Mouse (Mus musculus): ENCODE measurements around the gene Avpr1b.
"Not testable (repeated sequence)": the region's sequence is repeated elsewhere in the genome, so short reads cannot be mapped to it uniquely, and the experiment has no call there.

Gene Avpr1b

DNA sequence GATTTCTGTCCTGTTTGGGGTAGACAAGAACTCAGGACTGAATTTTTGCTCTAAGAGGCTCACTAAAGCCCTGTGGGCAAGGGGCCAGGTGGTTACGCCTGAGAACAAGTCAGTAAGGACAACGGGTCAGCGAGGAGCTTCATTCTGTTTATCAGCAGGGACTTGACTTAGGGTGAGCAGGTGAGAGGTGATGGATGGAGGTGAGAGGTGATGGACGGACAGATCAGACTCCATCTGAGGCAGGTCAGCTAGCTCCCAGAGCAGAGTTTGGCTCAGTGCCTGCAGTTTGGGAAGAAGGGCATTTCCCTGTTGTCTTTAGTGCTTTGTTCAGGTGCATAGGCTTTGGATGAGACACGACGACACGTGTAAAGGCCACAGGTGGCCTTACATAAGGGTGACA is 20.3 kb downstream of the Avpr1b start:
- no peak for DNase-seq (ENCODE audit: low spot score)

GRCm38 (mm10) chr1:131623644-131624043 is 24.6 kb downstream of the Avpr1b start:
- DNase-seq (ENCODE audit: low spot score) = no peak

GRCm38 (mm10) chr1:131624175-131624835 is 25.3 kb downstream of the Avpr1b start:
- no peak for DNase-seq (ENCODE audit: low spot score)

- DNase-seq (ENCODE audit: low spot score) = no peak
Observed at GRCm38 (mm10) chr1:131626200-131626599, 27.2 kb downstream of the Avpr1b start.

- DNase-seq (ENCODE audit: low spot score) = not testable (repeated sequence)
Observed at GRCm38 (mm10) chr1:131632216-131632615, 33.2 kb downstream of the Avpr1b start.

- DNase-seq (ENCODE audit: low spot score) = no peak
Observed at GRCm38 (mm10) chr1:131634495-131634894, 35.5 kb downstream of the Avpr1b start.

GRCm38 (mm10) chr1:131637791-131638540 is 38.9 kb downstream of the Avpr1b start, which contains the start of gene Ctse:
TSS of gene Ctse (plus strand) at chr1:131638306.
- DNase-seq (ENCODE audit: low spot score) = peak; percentile 86

DNA sequence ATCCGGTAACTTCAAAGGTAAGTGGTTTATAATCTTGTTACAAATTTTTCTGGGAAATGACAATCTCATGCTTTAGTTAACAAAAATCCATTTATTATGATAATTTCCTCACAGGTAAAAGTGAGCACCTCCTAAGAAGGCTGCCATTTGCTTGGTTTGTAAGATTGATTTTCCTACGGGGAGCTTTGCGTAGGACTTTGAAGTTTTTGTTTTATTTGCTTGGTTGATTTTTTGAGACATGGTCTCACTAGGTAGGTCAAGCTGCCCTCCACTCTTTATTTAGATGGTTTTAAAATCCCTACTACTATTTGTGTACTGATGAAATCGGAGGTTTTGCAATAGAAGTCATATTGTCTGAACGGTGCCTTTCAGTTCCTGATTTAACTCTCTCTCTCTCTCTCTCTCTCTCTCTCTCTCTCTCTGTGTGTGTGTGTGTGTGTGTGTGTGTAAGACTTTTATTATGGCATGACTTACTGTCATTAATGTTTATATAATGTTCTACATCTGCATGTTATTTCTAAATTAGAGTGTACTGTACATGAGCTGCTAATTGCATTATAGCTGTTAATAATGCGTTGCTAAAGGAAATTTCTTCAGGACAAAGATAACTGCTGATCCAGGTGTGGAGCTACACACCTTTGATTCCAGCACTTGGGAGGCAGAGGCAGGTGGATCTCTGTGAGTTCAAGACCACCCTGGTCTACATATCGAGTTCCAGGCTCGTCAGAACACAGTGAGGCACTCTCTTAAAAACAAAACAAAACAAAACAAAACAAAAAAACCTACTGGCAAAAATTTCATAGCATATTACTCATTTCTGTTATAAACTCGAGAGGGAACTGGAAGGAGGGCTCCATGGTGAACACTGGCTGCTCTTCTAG is 39.7 kb downstream of the Avpr1b start:
- DNase-seq (ENCODE audit: low spot score) = peak; percentile 15

DNA sequence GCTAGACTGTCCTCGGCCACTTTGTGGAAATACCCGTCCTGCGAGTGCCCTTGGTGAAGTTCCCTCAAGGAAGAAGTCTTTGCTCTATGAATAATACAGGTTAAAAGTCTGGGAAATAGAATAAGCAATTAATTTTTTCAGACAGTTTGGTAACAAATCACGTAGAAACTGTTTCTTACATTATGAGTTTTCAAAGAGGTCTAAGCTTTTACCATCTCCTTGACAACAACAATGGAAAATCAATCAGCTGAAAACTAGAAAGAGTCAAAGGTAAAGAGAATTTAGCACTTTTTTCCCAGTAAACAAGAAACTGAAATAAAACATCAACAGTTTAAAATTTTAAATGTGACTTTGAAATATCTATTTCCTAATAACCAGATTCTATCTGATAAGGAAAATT is 41.0 kb downstream of the Avpr1b start:
- DNase-seq (ENCODE audit: low spot score) = no peak

GRCm38 (mm10) chr1:131641565-131641964 is 42.5 kb downstream of the Avpr1b start:
- no peak for DNase-seq (ENCODE audit: low spot score)

- DNase-seq (ENCODE audit: low spot score) = no peak
Observed at GRCm38 (mm10) chr1:131642251-131642650, 43.2 kb downstream of the Avpr1b start.

DNA sequence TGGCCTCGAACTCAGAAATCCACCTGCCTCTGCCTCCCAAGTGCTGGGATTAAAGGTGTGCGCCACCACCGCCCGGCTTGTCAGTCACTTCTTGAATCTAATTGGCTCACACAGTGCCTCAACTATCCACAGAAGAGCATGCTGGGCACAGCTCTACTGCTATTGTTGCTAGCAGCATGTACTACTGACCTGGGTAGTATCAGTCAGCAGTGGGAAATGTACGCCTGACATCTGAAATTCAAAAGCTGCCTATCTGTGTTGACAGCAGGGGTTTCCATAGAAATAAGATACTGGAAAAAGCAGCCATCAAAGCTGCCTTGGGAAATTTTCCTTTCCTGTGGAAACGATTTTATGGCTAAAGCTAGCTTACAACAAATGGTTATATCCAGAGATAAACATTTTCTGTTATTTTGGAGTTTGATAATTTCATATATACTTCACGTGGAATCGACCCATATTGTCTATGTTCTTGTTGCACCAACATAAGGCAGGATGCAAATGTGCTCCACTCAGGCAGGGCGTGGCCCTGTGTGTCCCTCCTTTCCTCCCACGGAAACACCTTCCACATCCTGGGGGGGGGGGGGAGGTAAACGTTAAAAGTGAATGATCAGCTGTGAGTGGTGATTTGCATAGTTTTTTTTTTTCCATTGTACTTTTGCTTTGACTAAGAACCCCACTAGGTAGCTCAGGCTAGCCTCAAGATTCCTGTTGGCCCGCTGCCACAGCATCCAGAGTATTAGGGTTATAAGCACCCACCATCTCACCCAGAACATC is 53.8 kb downstream of the Avpr1b start:
- DNase-seq (ENCODE audit: low spot score) = peak; percentile 54

DNA sequence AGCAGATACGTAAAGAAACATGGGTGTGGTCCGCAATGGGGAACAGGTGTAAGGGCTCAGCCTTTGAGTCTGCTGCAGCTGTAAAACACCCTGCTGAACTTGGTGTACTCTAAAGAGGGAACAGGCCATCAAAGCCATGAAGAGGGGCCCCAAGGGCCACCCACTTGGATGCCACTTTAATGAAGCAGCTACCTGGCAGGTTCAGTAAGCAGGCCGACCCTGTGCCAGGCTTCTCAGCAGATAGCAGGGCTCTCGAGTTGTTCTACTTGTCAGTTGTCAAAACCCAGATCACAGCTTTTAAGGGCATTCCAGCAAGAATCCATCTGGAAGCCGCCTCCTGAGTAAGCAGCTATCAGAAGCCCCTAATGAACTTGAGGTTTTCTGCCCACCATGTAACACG is 56.6 kb downstream of the Avpr1b start:
- no peak for DNase-seq (ENCODE audit: low spot score)

DNA sequence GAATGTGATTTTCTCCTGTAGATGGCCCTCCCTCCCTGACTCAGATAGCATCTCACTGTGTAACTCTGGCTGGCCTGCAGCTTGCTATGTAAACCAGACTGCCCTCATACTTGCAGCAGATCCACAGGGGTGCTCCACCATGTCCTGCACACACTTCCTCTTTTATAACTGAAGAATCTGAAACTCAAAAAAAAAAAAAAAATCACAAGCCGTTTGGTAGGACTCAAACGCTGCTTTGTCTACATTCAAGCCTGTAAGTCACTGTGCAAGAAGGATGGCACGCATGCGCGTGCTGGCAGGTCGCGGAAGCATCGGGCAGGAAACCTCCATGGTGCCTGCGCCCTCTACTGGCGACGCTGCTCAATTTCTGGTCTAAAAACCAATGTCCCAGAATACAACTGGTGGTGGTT is 58.9 kb downstream of the Avpr1b start:
- DNase-seq (ENCODE audit: low spot score) = peak; percentile 92

DNA sequence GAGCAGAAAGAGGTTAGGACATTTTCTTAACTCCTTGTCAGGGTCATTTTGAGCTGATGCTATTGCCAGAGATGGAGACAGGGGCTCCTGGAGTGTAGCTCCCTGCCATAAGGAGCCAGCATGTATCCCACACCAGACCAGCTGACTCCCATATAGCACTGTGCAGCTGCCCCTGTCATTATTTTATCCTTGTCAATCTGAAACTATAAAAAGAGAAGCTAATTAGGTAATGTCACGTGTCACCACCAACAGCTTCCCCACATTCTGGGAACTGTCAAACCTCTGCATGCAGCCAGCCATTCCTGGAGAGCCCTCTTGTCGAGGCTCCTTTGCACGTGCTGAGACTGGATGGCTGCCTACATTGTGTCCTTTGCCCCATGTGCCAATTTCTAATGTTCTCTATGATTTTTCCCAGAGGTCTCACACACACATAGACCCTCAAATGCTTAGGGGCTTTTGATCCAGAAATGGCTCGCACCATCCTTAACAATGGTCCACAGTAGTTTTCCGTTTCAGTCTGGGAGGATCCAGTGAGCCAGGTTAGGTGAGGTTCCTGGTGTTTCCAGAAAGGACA is 60.6 kb downstream of the Avpr1b start:
- no peak for DNase-seq (ENCODE audit: low spot score)

DNA sequence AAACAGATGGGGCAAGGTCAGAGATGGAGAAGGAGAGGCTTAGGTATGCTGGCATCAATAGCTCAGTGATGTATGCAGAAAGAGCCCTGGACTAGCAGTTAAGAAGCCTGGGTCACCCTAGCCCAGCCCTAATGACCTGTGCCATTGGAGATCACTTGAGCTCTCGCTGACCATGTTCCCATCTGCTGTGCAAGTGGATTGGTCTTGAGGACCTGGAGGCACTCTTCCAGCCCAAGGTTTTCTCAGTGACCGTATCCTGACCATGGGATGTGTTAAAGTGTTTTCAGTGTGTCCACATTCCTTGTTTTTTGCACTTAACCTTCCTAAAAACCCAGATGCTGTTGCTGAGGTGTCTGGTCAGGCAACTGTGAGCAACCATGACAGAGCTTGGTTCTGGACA is 61.2 kb downstream of the Avpr1b start:
- no peak for DNase-seq (ENCODE audit: low spot score)

- no peak for DNase-seq (ENCODE audit: low spot score)
Observed at GRCm38 (mm10) chr1:131660716-131661472, 61.9 kb downstream of the Avpr1b start.
